13 mouse cellular contexts compared by ENCODE assay signal in genomic region chr5:116822141-116822540, GRCm38 (mm10).
DNase-seq lines count a peak whose midpoint lies in the region; ATAC-seq and TF ChIP-seq lines count a peak whose summit lies in the region.
"Had no signal": no experiment of that assay in that cellular context is flagged by ENCODE, and none has a peak within 500 bp of the region (broad histone marks: within the 10 kb centered on the region; RNA-seq: fewer than 3 reads in every experiment).

No protein-coding gene starts in this region.

- H3K27me3 ChIP-seq in forebrain, embryonic 10.5 days (ENCODE audit: poor library complexity, severe bottlenecking) = no peaks in the 10 kb centered on the region
- no peaks in the 10 kb centered on the region for H3K27me3 ChIP-seq in forebrain, postnatal 0 days (ENCODE audit: insufficient read depth, low read length)
- no peaks in the 10 kb centered on the region for H3K27me3 ChIP-seq in hindbrain, embryonic 15.5 days
- H3K27me3 ChIP-seq: embryonic facial prominence, embryonic 13.5 days had no signal

- no peaks in the 10 kb centered on the region for H3K36me3 ChIP-seq in forebrain, embryonic 10.5 days (replicated peaks)
- no peaks in the 10 kb centered on the region for H3K36me3 ChIP-seq in forebrain, postnatal 0 days (ENCODE audit: insufficient read depth)
- no peaks in the 10 kb centered on the region for H3K36me3 ChIP-seq in hindbrain, embryonic 15.5 days
- H3K36me3 ChIP-seq: embryonic facial prominence, embryonic 13.5 days; G1E had no signal

- DNase-seq in forebrain, embryonic 10.5 days (ENCODE audit: extremely low spot score, low spot score) = no peak
- DNase-seq in forebrain, postnatal 0 days = no peak
- DNase-seq in right cerebral cortex, adult 18-20 months = peak; percentile 12
- no peak for DNase-seq in right cerebral cortex, postnatal 36 days (ENCODE audit: low spot score in 2 of 2)
- DNase-seq in gastrocnemius, adult 18-20 months (ENCODE audit: low spot score) = no peak
- DNase-seq in urinary bladder, adult 18-20 months (ENCODE audit: low spot score in 2 of 2) = no peak
- DNase-seq in adrenal gland, postnatal 25 days = no peak
- DNase-seq: lung, adult 18-20 months had no signal

- H3K9me3 ChIP-seq in forebrain, embryonic 10.5 days = no peaks in the 10 kb centered on the region
- H3K9me3 ChIP-seq in forebrain, postnatal 0 days (ENCODE audit: low read length) = no peaks in the 10 kb centered on the region
- no peaks in the 10 kb centered on the region for H3K9me3 ChIP-seq in hindbrain, embryonic 15.5 days
- H3K9me3 ChIP-seq: embryonic facial prominence, embryonic 13.5 days had no signal

- no peak; the same call in 1 of the 2 replicates for ATAC-seq in forebrain, postnatal 0 days
- ATAC-seq in hindbrain, embryonic 15.5 days (ENCODE audit: low FRiP score, low read depth) = peak; percentile 56; the same call in 1 of the 2 replicates
- ATAC-seq: activated CD4-positive, CD25-positive, alpha-beta regulatory T cell, adult 4 months; intestine, postnatal 0 days had no signal

- peaks cover 7% of the 10 kb centered on the region for H3K4me1 ChIP-seq in forebrain, embryonic 10.5 days
- H3K4me1 ChIP-seq in forebrain, postnatal 0 days (ENCODE audit: insufficient read depth) = no peaks in the 10 kb centered on the region
- H3K4me1 ChIP-seq in hindbrain, embryonic 15.5 days (replicated peaks) = peaks cover 12% of the 10 kb centered on the region
- H3K4me1 ChIP-seq: embryonic facial prominence, embryonic 13.5 days had no signal

- 0 out of 2 replicates have a peak overlapping the region, but pooled peaks have one; percentile 40 for H3K27ac ChIP-seq in forebrain, embryonic 10.5 days
- H3K27ac ChIP-seq in forebrain, postnatal 0 days (ENCODE audit: low read depth, low read length) = no peak overlapping the region
- H3K27ac ChIP-seq in hindbrain, embryonic 15.5 days (replicated peaks) = peak overlapping the region; percentile 52; the same call in 1 of the 2 replicates
- H3K27ac ChIP-seq: embryonic facial prominence, embryonic 13.5 days had no signal

- H3K9ac ChIP-seq in forebrain, postnatal 0 days = no peak overlapping the region
- no peak overlapping the region for H3K9ac ChIP-seq in hindbrain, embryonic 15.5 days
- H3K9ac ChIP-seq: embryonic facial prominence, embryonic 13.5 days had no signal

- H3K4me2 ChIP-seq in forebrain, postnatal 0 days (ENCODE audit: low read depth) = no peak overlapping the region
- 0 out of 2 replicates have a peak overlapping the region, but pooled peaks have one; percentile 2 for H3K4me2 ChIP-seq in hindbrain, embryonic 15.5 days
- H3K4me2 ChIP-seq: embryonic facial prominence, embryonic 13.5 days had no signal

- WGBS in forebrain, embryonic 10.5 days = 39% methylated on average over 14 of the region's 14 CpGs
- WGBS in forebrain, postnatal 0 days = 28% methylated on average over 14 of the region's 14 CpGs
- 19% methylated on average over 14 of the region's 14 CpGs for WGBS in hindbrain, embryonic 15.5 days

- no peak for TF ChIP-seq CTCF in forebrain, postnatal 0 days (IDR thresholded peaks at IDR 0.05; ENCODE audit: low read depth)

- no peak overlapping the region for H3K4me3 ChIP-seq in forebrain, embryonic 10.5 days
- no peak overlapping the region for H3K4me3 ChIP-seq in forebrain, postnatal 0 days (ENCODE audit: low read depth, low read length)
- H3K4me3 ChIP-seq in hindbrain, embryonic 15.5 days = no peak overlapping the region
- H3K4me3 ChIP-seq: embryonic facial prominence, embryonic 13.5 days had no signal
